Mouse (Mus musculus) macrophage (primary cell): Measurements from ENCODE around the gene Naga. TPM values are rescaled to one million over a fixed set of nuclear protein-coding genes. Genes with fewer than 3 reads are reported as not detected.

Experiments
- polyA plus RNA-seq: library from polyadenylated mRNA; stranded (reverse); fragments of 250-400 nt; gene quantifications from 3 replicates; pipeline ENCODE4 v1.2.4, GENCODE M21; 2018; ENCODE audit warnings: inconsistent platforms

The Naga gene
- polyA plus RNA-seq, 1 experiment from 2014 or later = 153 TPM

Other genes with a start within 250 kb of the Naga start
- gene Ccdc134, start 211.0 kb downstream of the Naga start, polyA plus RNA-seq = 6.6 to 13.4 TPM (median 7.9 TPM) in 3 replicates
- gene Srebf2, start 191.7 kb downstream of the Naga start, polyA plus RNA-seq = 41.2 to 100 TPM (median 69.4 TPM) in 3 replicates
- gene Shisa8, start 126.1 kb downstream of the Naga start, polyA plus RNA-seq = not detected in 3 replicates
- 0.09 TPM in 1 of 3 replicates, not detected in the others for gene Tnfrsf13c, start 114.6 kb downstream of the Naga start, polyA plus RNA-seq
- 0.32 to 3.8 TPM (median 0.76 TPM) in 3 replicates for gene Cenpm, start 94.2 kb downstream of the Naga start, polyA plus RNA-seq
- not detected in 3 replicates for gene 1500009C09Rik, start 86.5 kb downstream of the Naga start, polyA plus RNA-seq
- gene Sept3, start 64.0 kb downstream of the Naga start, polyA plus RNA-seq = 0.17 TPM in 1 of 3 replicates, not detected in the others
- gene Wbp2nl, start 40.0 kb downstream of the Naga start, polyA plus RNA-seq = not detected in 3 replicates
- gene Pheta2, start within 50 bp of the Naga start, polyA plus RNA-seq = 0.70 to 1.6 TPM (median 1.00 TPM) in 3 replicates
- gene Smdt1, start within 50 bp of the Naga start, polyA plus RNA-seq = 151 to 223 TPM (median 166 TPM) in 3 replicates
- 111 to 200 TPM (median 159 TPM) in 3 replicates for gene Ndufa6, start 15.4 kb upstream of the Naga start, polyA plus RNA-seq
- gene Cyp2d22, start 41.3 kb upstream of the Naga start, polyA plus RNA-seq = not detected in 3 replicates
- not detected in 3 replicates for gene Cyp2d11, start 55.1 kb upstream of the Naga start, polyA plus RNA-seq
- gene Cyp2d10, start 68.3 kb upstream of the Naga start, polyA plus RNA-seq = not detected in 3 replicates
- not detected in 3 replicates for gene Cyp2d9, start 94.5 kb upstream of the Naga start, polyA plus RNA-seq
- not detected in 3 replicates for gene Cyp2d12, start 216.1 kb upstream of the Naga start, polyA plus RNA-seq